Mouse (Mus musculus): ENCODE results near the gene Ttc1. TPM values are rescaled to one million over a fixed set of nuclear protein-coding genes. Genes with fewer than 3 reads are reported as not detected.

Ttc1 gene
- total and polyA plus RNA-seq, 3 experiments = 74.8 to 138 (median 100) TPM

GRCm38 (mm10) chr11:43681472-43682414 is 66.1 kb downstream of the Ttc1 start, which contains the start of gene Pwwp2a (continued):
- peak; percentile 16; the same call in 1 of the 2 replicates for TF ChIP-seq NRF1 (IDR thresholded peaks at IDR 0.05; ENCODE audit: low read depth, low read length)

Other genes with a start within 250 kb of the Ttc1 start
- gene Ccnjl, start 219.2 kb downstream of the Ttc1 start, total RNA-seq (2012; rRNA removed) = not detected in 2 replicates
- gene Ccnjl, start 219.2 kb downstream of the Ttc1 start, total RNA-seq (2014; rRNA removed) = not detected in 2 replicates
- not detected in 2 replicates for gene Ccnjl, start 219.2 kb downstream of the Ttc1 start, polyA plus RNA-seq (2012; ENCODE audit: insufficient read length, low read depth)
- not detected in 2 replicates for gene 4933415A04Rik, start 161.0 kb downstream of the Ttc1 start, total RNA-seq (2012; rRNA removed)
- gene 4933415A04Rik, start 161.0 kb downstream of the Ttc1 start, total RNA-seq (2014; rRNA removed) = not detected in 2 replicates
- gene 4933415A04Rik, start 161.0 kb downstream of the Ttc1 start, polyA plus RNA-seq (2012; ENCODE audit: insufficient read length, low read depth) = not detected in 2 replicates
- gene Fabp6, start 146.5 kb downstream of the Ttc1 start, total RNA-seq (2012; rRNA removed) = not detected in 2 replicates
- not detected in 2 replicates for gene Fabp6, start 146.5 kb downstream of the Ttc1 start, total RNA-seq (2014; rRNA removed)
- not detected in 2 replicates for gene Fabp6, start 146.5 kb downstream of the Ttc1 start, polyA plus RNA-seq (2012; ENCODE audit: insufficient read length, low read depth)
- gene Pwwp2a, start 66.0 kb downstream of the Ttc1 start, total RNA-seq (2012; rRNA removed) = 15.2 and 16.7 TPM in 2 replicates
- 11.5 and 13.0 TPM in 2 replicates for gene Pwwp2a, start 66.0 kb downstream of the Ttc1 start, total RNA-seq (2014; rRNA removed)
- gene Pwwp2a, start 66.0 kb downstream of the Ttc1 start, polyA plus RNA-seq (2012; ENCODE audit: insufficient read length, low read depth) = 26.8 and 31.0 TPM in 2 replicates
- gene Adra1b, start 153.2 kb upstream of the Ttc1 start, total RNA-seq (2012; rRNA removed) = not detected in 2 replicates
- gene Adra1b, start 153.2 kb upstream of the Ttc1 start, total RNA-seq (2014; rRNA removed) = not detected in 2 replicates
- gene Adra1b, start 153.2 kb upstream of the Ttc1 start, polyA plus RNA-seq (2012; ENCODE audit: insufficient read length, low read depth) = not detected in 2 replicates